Mouse (Mus musculus) ES-Bruce4 (cell line): ENCODE measurements at regions not wholly inside any gene's neighbourhood (a gene's known extent, or its start where the extent isn't known, plus 50 kb on each side); places are given as distances from the start of the nearest gene placed in this dataset.

Experiments
- H3K27ac ChIP-seq: 2 replicates; pipeline ENCODE4 v1.5.1; 2012; ENCODE audit warnings: low read length, inconsistent platforms; ENCODE audit not compliant: insufficient read depth
- H3K27me3 ChIP-seq: 2 replicates; pipeline ENCODE4 v1.6.1; 2012; ENCODE audit warnings: mild to moderate bottlenecking, low read length, inconsistent platforms; ENCODE audit not compliant: control insufficient read depth, poor library complexity, insufficient read depth, severe bottlenecking
- H3K36me3 ChIP-seq: 2 replicates; pipeline ENCODE4 v1.6.1; 2012; ENCODE audit warnings: inconsistent platforms, mild to moderate bottlenecking, low read length, moderate library complexity; ENCODE audit not compliant: control insufficient read depth, poor library complexity, insufficient read depth, severe bottlenecking
- H3K4me1 ChIP-seq: one replicate; pipeline ENCODE4 v1.8.1; 2011; ENCODE audit warnings: low read length; ENCODE audit not compliant: control insufficient read depth, insufficient read depth
- H3K4me3 ChIP-seq: 2 replicates; pipeline ENCODE4 v1.5.1; 2011; ENCODE audit warnings: low read depth, mild to moderate bottlenecking, low read length
- H3K9ac ChIP-seq: 2 replicates; pipeline ENCODE4 v1.6.1; 2012; ENCODE audit warnings: low read depth, mild to moderate bottlenecking, inconsistent platforms; ENCODE audit not compliant: poor library complexity, severe bottlenecking
- H3K9me3 ChIP-seq: replicated peaks from 2 replicates; pipeline ENCODE4 v1.6.1; 2012; ENCODE audit warnings: mild to moderate bottlenecking, low read length, inconsistent platforms; ENCODE audit not compliant: control insufficient read depth, poor library complexity, insufficient read depth, severe bottlenecking
- CTCF ChIP-seq: IDR thresholded peaks from one replicate; pipeline ENCODE4 v1.8.1; 2011; ENCODE audit warnings: low read depth, low read length
- EP300 ChIP-seq: IDR thresholded peaks from 2 replicates; pipeline ENCODE4 v1.6.1; 2011; ENCODE audit warnings: low read depth, low read length; ENCODE audit not compliant: insufficient read depth
- POLR2A ChIP-seq: IDR thresholded peaks from one replicate; pipeline ENCODE4 v1.8.1; 2011; ENCODE audit warnings: low read length; ENCODE audit not compliant: insufficient read depth

GRCm38 (mm10) chr4:95426563-95426962 lies 130.7 kb upstream of the Fggy start:
- Histone ChIP-seq H3K9me3 (no peaks in the 10 kb centered on the region), H3K27me3 (no peaks in the 10 kb centered on the region), H3K4me1 (no peaks in the 10 kb centered on the region), H3K36me3 (no peaks in the 10 kb centered on the region), H3K4me3 (no peak overlapping the region), H3K27ac (no peak overlapping the region), H3K9ac (no peak overlapping the region)
- TF ChIP-seq POLR2A (no peak), EP300 (no peak)

- Histone ChIP-seq H3K9ac (no peak overlapping the region), H3K27me3 (no peaks in the 10 kb centered on the region), H3K4me3 (no peak overlapping the region), H3K4me1 (peaks cover 5% of the 10 kb centered on the region), H3K9me3 (no peaks in the 10 kb centered on the region), H3K36me3 (no peaks in the 10 kb centered on the region), H3K27ac (no peak overlapping the region)
- TF ChIP-seq EP300 (no peak), CTCF (no peak), POLR2A (no peak)
Observed at GRCm38 (mm10) chr4:95434543-95434942, 122.8 kb upstream of the Fggy start.

GRCm38 (mm10) chr4:95435080-95435479 lies 122.2 kb upstream of the Fggy start:
- Histone ChIP-seq H3K9ac (no peak overlapping the region), H3K4me1 (peaks cover 5% of the 10 kb centered on the region), H3K36me3 (no peaks in the 10 kb centered on the region), H3K27me3 (no peaks in the 10 kb centered on the region), H3K4me3 (no peak overlapping the region), H3K9me3 (no peaks in the 10 kb centered on the region), H3K27ac (no peak overlapping the region)
- no peak for TF ChIP-seq CTCF
- no peak for TF ChIP-seq POLR2A
- TF ChIP-seq EP300, result no peak

GRCm38 (mm10) chr4:95439834-95440233 lies 117.5 kb upstream of the Fggy start:
- Histone ChIP-seq H3K27ac (no peak overlapping the region), H3K4me1 (peaks cover 4% of the 10 kb centered on the region), H3K36me3 (no peaks in the 10 kb centered on the region), H3K9ac (no peak overlapping the region), H3K9me3 (no peaks in the 10 kb centered on the region), H3K27me3 (no peaks in the 10 kb centered on the region), H3K4me3 (no peak overlapping the region)
- no peak for TF ChIP-seq POLR2A
- no peak for TF ChIP-seq CTCF
- no peak for TF ChIP-seq EP300

- Histone ChIP-seq H3K36me3 (no peaks in the 10 kb centered on the region), H3K9me3 (no peaks in the 10 kb centered on the region), H3K4me1 (peaks cover 2% of the 10 kb centered on the region), H3K27me3 (no peaks in the 10 kb centered on the region), H3K9ac (peak overlapping the region; percentile 29; the same call in 1 of the 2 replicates), H3K4me3 (no peak overlapping the region), H3K27ac (0 out of 2 replicates have a peak overlapping the region, but pooled peaks have one; percentile 38)
- TF ChIP-seq EP300 (0 out of 2 replicates have a peak, but pooled peaks have one; percentile 25), POLR2A (no peak)
Observed at GRCm38 (mm10) chr4:95443854-95444811, 113.2 kb upstream of the Fggy start.

- no peaks in the 10 kb centered on the region for H3K36me3 ChIP-seq
- no peak overlapping the region for H3K4me3 ChIP-seq
- H3K9ac ChIP-seq, result no peak overlapping the region
- H3K9me3 ChIP-seq, result no peaks in the 10 kb centered on the region
- H3K27me3 ChIP-seq, result no peaks in the 10 kb centered on the region
- H3K27ac ChIP-seq, result no peak overlapping the region
- TF ChIP-seq EP300 (no peak), POLR2A (no peak), CTCF (no peak)
- no peaks in the 10 kb centered on the region for H3K4me1 ChIP-seq
Observed at GRCm38 (mm10) chr4:95450286-95450685, 107.0 kb upstream of the Fggy start.
